Mouse (Mus musculus) myocyte (in vitro differentiated cells): ENCODE results near the gene Hoxb3.

ENCODE experiments used
- CEBPB ChIP-seq: IDR thresholded peaks from 2 replicates; pipeline ENCODE4 v1.6.1; 2011; ENCODE audit warnings: mild to moderate bottlenecking, moderate library complexity; ENCODE audit not compliant: poor library complexity, insufficient read depth, severe bottlenecking
- E2F4 ChIP-seq: IDR thresholded peaks from one replicate; pipeline ENCODE4 v1.6.1; 2011; ENCODE audit warnings: mild to moderate bottlenecking, control low read depth, moderate library complexity; ENCODE audit not compliant: insufficient read depth
- MAX ChIP-seq: IDR thresholded peaks from one replicate; pipeline ENCODE4 v1.6.1; 2011; ENCODE audit warnings: low read depth, mild to moderate bottlenecking, control low read depth
- MYOG ChIP-seq, 3 experiments: IDR thresholded peaks; one replicate each; pipeline ENCODE4 v1.6.1; 2011; ENCODE audit warnings: control low read depth in 2 of 3, low read depth in 2 of 3, mild to moderate bottlenecking in 2 of 3; ENCODE audit not compliant: insufficient read length in 2 of 3, control insufficient read depth in 1 of 3, insufficient read depth in 1 of 3
- POLR2A ChIP-seq: IDR thresholded peaks from one replicate; pipeline ENCODE4 v1.6.1; 2011; ENCODE audit warnings: low read depth, mild to moderate bottlenecking, control low read depth, moderate library complexity; ENCODE audit not compliant: insufficient read length
- POLR2AphosphoS2 ChIP-seq: IDR thresholded peaks from one replicate; pipeline ENCODE4 v1.6.1; 2011; ENCODE audit warnings: low read depth, control low read depth; ENCODE audit not compliant: insufficient read length
- REST ChIP-seq: IDR thresholded peaks from one replicate; pipeline ENCODE4 v1.6.1; 2011; ENCODE audit warnings: mild to moderate bottlenecking, control low read depth, moderate library complexity; ENCODE audit not compliant: insufficient read depth, insufficient read length
- SRF ChIP-seq: IDR thresholded peaks from one replicate; pipeline ENCODE4 v1.6.1; 2011; ENCODE audit warnings: low read depth; ENCODE audit not compliant: control insufficient read depth, insufficient read length
- USF1 ChIP-seq: IDR thresholded peaks from one replicate; pipeline ENCODE4 v1.6.1; 2011; ENCODE audit warnings: low read depth, mild to moderate bottlenecking, control low read depth, moderate library complexity

GRCm38 (mm10) chr11:96396772-96397626 lies 73.9 kb downstream of the Hoxb3 start:
- TF ChIP-seq CEBPB (no peak), SRF (no peak), MAX (no peak), POLR2A (no peak), E2F4 (no peak), POLR2AphosphoS2 (no peak), USF1 (no peak), MYOG (IDR thresholded peaks at IDR 0.05; ENCODE audit: control insufficient read depth in 1 of 3, insufficient read depth in 1 of 3, insufficient read length in 2 of 3, low read depth in 2 of 3) (no peak), REST (no peak)
